Mouse (Mus musculus): Measurements from ENCODE around the gene Rho.

Gene Rho

GRCm38 (mm10) chr6:115975606-115976005, 44.1 kb downstream of the Rho start:
- DNase-seq (ENCODE audit: low read depth, low spot score): no peak

- DNase-seq (ENCODE audit: low read depth, low spot score): no peak
Measured at GRCm38 (mm10) chr6:115977810-115978209, 46.3 kb downstream of the Rho start.

- no peak for DNase-seq (ENCODE audit: low read depth, low spot score)
Measured at GRCm38 (mm10) chr6:115978596-115978995, 47.0 kb downstream of the Rho start.

- DNase-seq (ENCODE audit: low read depth, low spot score): no peak
Measured at GRCm38 (mm10) chr6:115982889-115983288, 51.3 kb downstream of the Rho start.

- no peak for DNase-seq (ENCODE audit: low read depth, low spot score)
Measured at GRCm38 (mm10) chr6:115983306-115984038, 51.9 kb downstream of the Rho start.

- no peak for DNase-seq (ENCODE audit: low read depth, low spot score)
Measured at GRCm38 (mm10) chr6:115984580-115984979, 53.0 kb downstream of the Rho start.

- no peak for DNase-seq (ENCODE audit: low read depth, low spot score)
Measured at GRCm38 (mm10) chr6:115985622-115986021, 54.1 kb downstream of the Rho start.

GRCm38 (mm10) chr6:115986472-115987095, 55.0 kb downstream of the Rho start:
- no peak for DNase-seq (ENCODE audit: low read depth, low spot score)

- DNase-seq (ENCODE audit: low read depth, low spot score): no peak
Measured at GRCm38 (mm10) chr6:115987096-115987747, 55.7 kb downstream of the Rho start.

GRCm38 (mm10) chr6:115989032-115989431, 57.5 kb downstream of the Rho start:
- no peak for DNase-seq (ENCODE audit: low read depth, low spot score)

- DNase-seq (ENCODE audit: low read depth, low spot score): no peak
Measured at GRCm38 (mm10) chr6:115989607-115990006, 58.1 kb downstream of the Rho start.
